Mouse (Mus musculus): ENCODE measurements around the gene Acss2. TPM values are rescaled to one million over a fixed set of nuclear protein-coding genes. Genes with fewer than 3 reads are reported as not detected.

The Acss2 gene
- polyA plus RNA-seq, 1 experiment, result 13.1 TPM

DNA sequence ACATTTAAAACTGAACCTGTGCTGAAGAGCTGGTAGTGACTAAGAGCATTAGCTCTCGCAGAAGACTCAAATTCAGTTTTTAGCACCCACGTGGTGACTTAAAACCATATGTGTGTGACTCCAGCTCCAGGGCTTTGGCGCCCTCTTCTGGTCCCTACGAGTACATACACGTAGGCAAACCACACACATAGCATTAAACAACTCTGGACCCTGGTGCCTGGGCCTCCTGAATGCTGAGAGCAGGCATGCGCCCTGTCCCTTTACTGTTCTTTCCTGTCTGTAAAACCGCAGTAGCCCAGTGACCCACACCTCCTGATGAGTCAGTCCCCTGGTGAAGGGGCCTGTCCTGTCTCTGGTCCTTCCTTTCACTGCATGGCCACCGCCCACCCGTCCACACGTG, 107.0 kb downstream of the Acss2 start:
- no peaks in the 10 kb centered on the region for H3K36me3 ChIP-seq (ENCODE audit: control insufficient read depth, insufficient read depth, low read length)
- H3K27me3 ChIP-seq (ENCODE audit: control insufficient read depth, insufficient read depth, low read length), result 0 out of 2 replicates have a peak, but pooled peaks cover 5% of the 10 kb centered on the region
- 43% methylated on average over 10 of the region's 10 CpGs for WGBS
- TF ChIP-seq POLR2A (IDR thresholded peaks at IDR 0.05; ENCODE audit: low read depth, low read length) (no peak), CTCF (IDR thresholded peaks at IDR 0.05; ENCODE audit: extremely low read depth, insufficient read depth, insufficient read length, insufficient replicate concordance) (peak; percentile 25; the same call in 1 of the 2 replicates)
- no peak overlapping the region for H3K27ac ChIP-seq (ENCODE audit: insufficient read depth, low read length)
- H3K4me3 ChIP-seq (ENCODE audit: extremely low read depth, insufficient read depth, insufficient read length), result no peak overlapping the region
- peak in 1 of 2 experiments; percentile 8 for DNase-seq (ENCODE audit: low read depth in 1 of 2, low spot score in 2 of 2)
- no peaks in the 10 kb centered on the region for H3K4me1 ChIP-seq (ENCODE audit: control insufficient read depth, insufficient read depth, insufficient read length)

DNA sequence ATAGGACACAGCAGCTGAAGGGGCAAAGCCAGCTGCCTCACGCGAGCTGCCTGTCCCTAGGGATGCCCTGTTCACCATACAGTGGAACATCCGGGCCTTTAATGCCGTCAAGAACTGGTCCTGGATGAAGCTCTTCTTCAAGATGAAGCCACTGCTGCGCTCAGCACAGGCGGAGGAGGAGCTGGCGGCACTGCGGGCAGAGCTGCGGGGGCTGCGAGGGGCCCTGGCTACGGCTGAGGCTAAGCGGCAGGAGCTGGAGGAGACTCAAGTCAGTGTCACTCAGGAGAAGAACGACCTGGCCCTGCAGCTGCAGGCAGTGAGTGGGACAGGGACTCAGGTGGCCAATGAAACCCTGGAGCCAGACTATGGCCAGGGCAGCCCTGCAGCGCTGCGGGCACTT, 108.5 kb downstream of the Acss2 start:
- H3K27me3 ChIP-seq (ENCODE audit: control insufficient read depth, insufficient read depth, low read length), result 0 out of 2 replicates have a peak, but pooled peaks cover 9% of the 10 kb centered on the region
- no peaks in the 10 kb centered on the region for H3K4me1 ChIP-seq (ENCODE audit: control insufficient read depth, insufficient read depth, insufficient read length)
- H3K36me3 ChIP-seq (ENCODE audit: control insufficient read depth, insufficient read depth, low read length), result no peaks in the 10 kb centered on the region
- no peak overlapping the region for H3K27ac ChIP-seq (ENCODE audit: insufficient read depth, low read length)
- no peak for DNase-seq (ENCODE audit: low read depth in 1 of 2, low spot score in 2 of 2)
- no peak overlapping the region for H3K4me3 ChIP-seq (ENCODE audit: extremely low read depth, insufficient read depth, insufficient read length)
- WGBS, result 59% methylated on average over 15 of the region's 15 CpGs
- TF ChIP-seq POLR2A (IDR thresholded peaks at IDR 0.05; ENCODE audit: low read depth, low read length) (no peak), CTCF (IDR thresholded peaks at IDR 0.05; ENCODE audit: extremely low read depth, insufficient read depth, insufficient read length, insufficient replicate concordance) (no peak)

DNA sequence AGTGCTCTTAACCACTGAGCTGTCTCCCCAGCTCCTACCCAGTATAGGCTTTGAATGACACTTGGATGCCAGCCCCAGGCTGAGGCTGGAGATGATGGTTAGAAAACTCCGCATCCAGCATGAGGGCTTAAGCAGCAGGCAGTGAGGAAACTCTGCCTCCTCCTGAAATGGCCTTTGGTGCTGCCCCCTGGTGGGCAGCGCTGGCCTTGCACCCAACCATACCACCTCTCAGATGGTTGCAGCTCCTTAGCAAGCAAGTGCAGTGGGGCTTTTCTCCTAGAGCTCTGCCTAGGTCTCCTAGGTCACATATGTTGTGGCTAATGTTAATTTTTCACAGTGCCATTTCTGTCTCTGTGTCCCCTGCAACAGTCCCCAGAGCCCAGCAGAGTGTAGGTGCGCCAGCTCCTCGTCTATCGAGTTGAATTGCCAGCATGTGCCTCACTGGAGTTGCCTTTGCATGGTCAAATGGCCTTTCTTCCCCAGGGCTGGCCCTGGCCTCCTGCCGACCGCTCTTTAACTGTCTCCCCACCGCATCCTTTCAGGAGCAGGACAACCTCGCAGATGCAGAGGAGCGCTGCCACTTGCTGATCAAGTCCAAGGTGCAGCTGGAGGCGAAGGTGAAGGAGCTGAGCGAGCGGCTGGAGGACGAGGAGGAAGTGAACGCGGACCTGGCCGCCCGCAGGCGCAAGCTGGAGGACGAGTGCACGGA, 109.4 kb downstream of the Acss2 start:
- TF ChIP-seq POLR2A (IDR thresholded peaks at IDR 0.05; ENCODE audit: low read depth, low read length) (no peak), CTCF (IDR thresholded peaks at IDR 0.05; ENCODE audit: extremely low read depth, insufficient read depth, insufficient read length, insufficient replicate concordance) (peak; percentile 99)
- Histone ChIP-seq H3K4me1 (ENCODE audit: control insufficient read depth, insufficient read depth, insufficient read length) (no peaks in the 10 kb centered on the region), H3K27ac (ENCODE audit: insufficient read depth, low read length) (no peak overlapping the region), H3K36me3 (ENCODE audit: control insufficient read depth, insufficient read depth, low read length) (peaks cover 1% of the 10 kb centered on the region; the same call in 1 of the 2 replicates), H3K27me3 (ENCODE audit: control insufficient read depth, insufficient read depth, low read length) (0 out of 2 replicates have a peak, but pooled peaks cover 9% of the 10 kb centered on the region), H3K4me3 (ENCODE audit: extremely low read depth, insufficient read depth, insufficient read length) (no peak overlapping the region)
- DNase-seq (ENCODE audit: low read depth in 1 of 2, low spot score in 2 of 2), result peak; percentile 29 to 56
- WGBS, result 41% methylated on average over 21 of the region's 21 CpGs

DNA sequence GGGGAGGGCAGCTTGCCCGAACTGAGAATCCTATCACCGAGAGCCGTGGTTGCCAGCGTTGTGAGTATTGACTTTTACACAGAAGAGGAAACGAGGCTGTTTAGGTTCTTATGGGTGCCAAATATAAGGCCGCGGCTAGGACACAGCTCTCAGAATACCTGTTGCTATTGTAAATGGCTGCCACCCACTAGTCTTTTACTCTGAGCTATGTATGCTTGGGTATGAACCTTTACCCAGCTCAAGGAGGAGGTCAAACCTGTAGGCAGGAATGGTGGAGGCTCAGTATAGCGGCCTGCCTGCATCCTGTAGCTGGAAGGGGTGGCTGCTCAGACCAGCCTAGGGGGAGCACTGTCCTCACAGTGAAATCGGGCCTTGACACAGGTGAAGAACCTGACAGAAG, 110.4 kb downstream of the Acss2 start:
- WGBS, result 89% methylated on average over 9 of the region's 9 CpGs
- H3K27ac ChIP-seq (ENCODE audit: insufficient read depth, low read length), result no peak overlapping the region
- H3K36me3 ChIP-seq (ENCODE audit: control insufficient read depth, insufficient read depth, low read length), result peaks cover 6% of the 10 kb centered on the region
- DNase-seq (ENCODE audit: low read depth in 1 of 2, low spot score in 2 of 2), result no peak
- H3K4me1 ChIP-seq (ENCODE audit: control insufficient read depth, insufficient read depth, insufficient read length), result no peaks in the 10 kb centered on the region
- no peak overlapping the region for H3K4me3 ChIP-seq (ENCODE audit: extremely low read depth, insufficient read depth, insufficient read length)
- TF ChIP-seq CTCF (IDR thresholded peaks at IDR 0.05; ENCODE audit: extremely low read depth, insufficient read depth, insufficient read length, insufficient replicate concordance), result no peak
- TF ChIP-seq POLR2A (IDR thresholded peaks at IDR 0.05; ENCODE audit: low read depth, low read length), result no peak
- H3K27me3 ChIP-seq (ENCODE audit: control insufficient read depth, insufficient read depth, low read length), result 0 out of 2 replicates have a peak, but pooled peaks cover 9% of the 10 kb centered on the region

DNA sequence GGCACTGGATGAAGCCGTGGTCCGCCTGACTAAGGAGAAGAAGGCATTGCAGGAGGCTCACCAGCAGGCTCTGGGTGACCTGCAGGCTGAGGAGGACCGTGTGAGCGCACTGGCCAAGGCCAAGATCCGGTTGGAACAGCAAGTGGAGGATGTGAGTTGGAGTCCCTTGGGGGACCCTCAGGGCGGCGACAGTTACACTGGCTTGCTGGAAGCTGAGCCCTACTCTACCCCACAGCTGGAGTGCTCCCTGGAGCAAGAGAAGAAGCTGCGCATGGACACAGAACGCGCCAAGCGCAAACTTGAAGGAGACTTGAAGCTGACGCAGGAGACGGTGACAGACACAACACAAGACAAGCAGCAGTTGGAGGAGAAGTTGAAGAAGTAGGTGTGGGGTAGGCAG, 110.8 kb downstream of the Acss2 start:
- Histone ChIP-seq H3K27ac (ENCODE audit: insufficient read depth, low read length) (no peak overlapping the region), H3K4me3 (ENCODE audit: extremely low read depth, insufficient read depth, insufficient read length) (no peak overlapping the region), H3K36me3 (ENCODE audit: control insufficient read depth, insufficient read depth, low read length) (peaks cover 10% of the 10 kb centered on the region), H3K27me3 (ENCODE audit: control insufficient read depth, insufficient read depth, low read length) (0 out of 2 replicates have a peak, but pooled peaks cover 9% of the 10 kb centered on the region), H3K4me1 (ENCODE audit: control insufficient read depth, insufficient read depth, insufficient read length) (no peaks in the 10 kb centered on the region)
- no peak for DNase-seq (ENCODE audit: low read depth in 1 of 2, low spot score in 2 of 2)
- TF ChIP-seq POLR2A (IDR thresholded peaks at IDR 0.05; ENCODE audit: low read depth, low read length) (no peak), CTCF (IDR thresholded peaks at IDR 0.05; ENCODE audit: extremely low read depth, insufficient read depth, insufficient read length, insufficient replicate concordance) (no peak)
- 93% methylated on average over 13 of the region's 13 CpGs for WGBS

DNA sequence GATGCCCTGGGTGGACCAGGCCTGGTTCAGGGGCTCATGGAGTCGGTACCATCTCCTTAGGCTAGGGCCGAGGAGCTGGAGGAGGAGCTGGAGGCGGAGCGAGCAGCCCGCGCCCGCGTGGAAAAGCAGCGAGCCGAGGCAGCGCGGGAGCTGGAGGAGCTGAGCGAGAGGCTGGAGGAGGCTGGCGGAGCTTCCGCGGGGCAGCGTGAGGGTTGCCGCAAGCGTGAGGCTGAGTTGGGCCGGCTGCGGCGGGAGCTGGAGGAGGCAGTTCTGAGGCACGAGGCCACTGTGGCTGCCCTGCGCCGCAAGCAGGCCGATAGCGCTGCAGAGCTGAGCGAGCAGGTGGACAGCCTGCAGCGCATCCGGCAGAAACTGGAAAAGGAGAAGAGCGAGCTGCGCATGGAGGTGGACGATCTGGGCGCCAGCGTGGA, 111.5 kb downstream of the Acss2 start:
- Histone ChIP-seq H3K36me3 (ENCODE audit: control insufficient read depth, insufficient read depth, low read length) (peaks cover 17% of the 10 kb centered on the region), H3K27me3 (ENCODE audit: control insufficient read depth, insufficient read depth, low read length) (0 out of 2 replicates have a peak, but pooled peaks cover 9% of the 10 kb centered on the region), H3K4me1 (ENCODE audit: control insufficient read depth, insufficient read depth, insufficient read length) (no peaks in the 10 kb centered on the region), H3K4me3 (ENCODE audit: extremely low read depth, insufficient read depth, insufficient read length) (no peak overlapping the region), H3K27ac (ENCODE audit: insufficient read depth, low read length) (no peak overlapping the region)
- under 1% methylated on average over 35 of the region's 35 CpGs for WGBS
- no peak for DNase-seq (ENCODE audit: low read depth in 1 of 2, low spot score in 2 of 2)
- TF ChIP-seq CTCF (IDR thresholded peaks at IDR 0.05; ENCODE audit: extremely low read depth, insufficient read depth, insufficient read length, insufficient replicate concordance) (no peak), POLR2A (IDR thresholded peaks at IDR 0.05; ENCODE audit: low read depth, low read length) (no peak)

DNA sequence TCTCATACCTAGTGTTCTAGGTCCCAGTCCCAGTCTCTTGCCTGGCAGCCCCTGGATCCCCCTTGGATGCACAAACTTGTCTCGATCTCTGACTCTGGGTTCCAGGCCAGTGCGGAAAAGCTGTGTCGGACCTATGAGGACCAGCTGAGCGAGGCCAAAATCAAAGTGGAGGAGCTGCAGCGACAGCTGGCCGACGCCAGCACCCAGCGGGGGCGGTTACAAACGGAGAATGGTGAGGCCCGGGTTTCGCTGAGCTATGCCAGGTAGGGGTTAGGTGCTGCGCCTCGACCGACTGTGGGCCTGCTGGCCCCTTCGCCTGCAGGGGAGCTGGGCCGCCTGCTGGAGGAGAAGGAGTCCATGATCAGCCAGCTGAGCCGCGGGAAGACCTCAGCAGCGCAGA, 112.4 kb downstream of the Acss2 start:
- Histone ChIP-seq H3K27ac (ENCODE audit: insufficient read depth, low read length) (no peak overlapping the region), H3K4me3 (ENCODE audit: extremely low read depth, insufficient read depth, insufficient read length) (no peak overlapping the region), H3K4me1 (ENCODE audit: control insufficient read depth, insufficient read depth, insufficient read length) (no peaks in the 10 kb centered on the region), H3K36me3 (ENCODE audit: control insufficient read depth, insufficient read depth, low read length) (peaks cover 24% of the 10 kb centered on the region), H3K27me3 (ENCODE audit: control insufficient read depth, insufficient read depth, low read length) (0 out of 2 replicates have a peak, but pooled peaks cover 9% of the 10 kb centered on the region)
- DNase-seq (ENCODE audit: low read depth in 1 of 2, low spot score in 2 of 2), result no peak
- TF ChIP-seq POLR2A (IDR thresholded peaks at IDR 0.05; ENCODE audit: low read depth, low read length) (no peak), CTCF (IDR thresholded peaks at IDR 0.05; ENCODE audit: extremely low read depth, insufficient read depth, insufficient read length, insufficient replicate concordance) (no peak)
- 39% methylated on average over 20 of the region's 20 CpGs for WGBS

Data from spleen, adult 2 months (tissue).